Mouse (Mus musculus) CD8-positive naive resting alpha-beta T cell, adult 57 days (primary cell): ENCODE measurements around the gene Scg3. TPM values are rescaled to one million over a fixed set of nuclear protein-coding genes. Genes with fewer than 3 reads are reported as not detected.

ENCODE experiments used
- total RNA-seq: library from RNA; stranded (reverse); gene quantifications from one replicate; pipeline ENCODE4 v1.2.4, GENCODE M21; 2023

Gene Scg3
- total RNA-seq, result not detected

GRCm38 (mm10) chr9:75683426-75684191 is at the start of gene Scg3:
Gene Scg3 (minus strand): TSS chr9:75684056.

DNA sequence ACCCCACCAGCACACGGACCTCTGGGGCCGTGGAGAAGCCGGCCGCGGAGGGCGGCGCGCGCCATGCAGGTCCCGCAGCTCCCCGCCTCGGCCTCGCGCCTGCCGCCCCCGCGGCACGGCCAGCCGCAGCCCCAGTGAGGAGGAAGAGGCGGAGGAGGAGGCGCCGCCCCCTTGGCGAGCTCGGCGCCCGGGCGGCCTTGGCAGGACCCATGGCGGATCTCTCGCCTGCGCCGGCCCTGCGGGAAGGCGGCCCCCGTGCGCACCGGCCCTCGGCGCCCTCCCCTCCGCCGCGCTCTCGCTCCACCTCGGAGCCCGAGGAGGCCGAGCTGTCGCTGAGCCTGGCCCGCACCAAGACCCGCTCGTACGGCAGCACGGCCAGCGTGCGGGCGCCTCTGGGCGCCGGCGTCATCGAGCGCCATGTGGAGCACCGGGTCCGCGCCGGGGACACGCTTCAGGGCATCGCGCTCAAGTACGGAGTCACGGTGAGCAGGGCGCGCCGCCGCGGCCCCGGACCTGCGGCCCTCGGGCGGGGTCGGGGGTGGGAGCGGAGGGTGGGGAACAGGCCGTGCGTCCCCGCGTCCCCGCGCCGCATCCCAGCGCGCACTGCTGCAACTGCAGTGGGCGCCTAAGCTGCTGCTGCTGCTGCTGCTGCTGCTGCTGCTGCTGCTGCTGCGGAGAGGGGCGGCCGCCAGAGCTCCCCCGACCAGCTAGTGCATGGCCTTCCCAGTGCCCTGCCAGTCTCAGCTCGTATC is 58.1 kb downstream of the Scg3 start, which contains the start of gene Lysmd2:
Lysmd2 (plus strand) TSS at position 186 of the 752 bp plus-strand sequence.

GRCm38 (mm10) chr9:75610571-75611493 is 73.0 kb downstream of the Scg3 start, which contains the start of gene Tmod2:
Gene Tmod2 (minus strand): TSS chr9:75611325.

Other genes with a start within 250 kb of the Scg3 start
- 17.8 TPM for gene Leo1, start 242.5 kb downstream of the Scg3 start, total RNA-seq
- 209 TPM for gene Tmod3, start 124.4 kb downstream of the Scg3 start, total RNA-seq
- 0.18 TPM for gene Tmod2, start 72.7 kb downstream of the Scg3 start, total RNA-seq
- 4.3 TPM for gene Lysmd2, start 58.3 kb downstream of the Scg3 start, total RNA-seq
- gene Bmp5, start 91.3 kb upstream of the Scg3 start, total RNA-seq, result not detected